Mouse (Mus musculus): ENCODE data around the gene Bik. TPM values are rescaled to one million over a fixed set of nuclear protein-coding genes. Genes with fewer than 3 reads are reported as not detected.

Gene Bik
- polyA plus RNA-seq, 1 experiment from 2014 or later, result 3.2 TPM

DNA sequence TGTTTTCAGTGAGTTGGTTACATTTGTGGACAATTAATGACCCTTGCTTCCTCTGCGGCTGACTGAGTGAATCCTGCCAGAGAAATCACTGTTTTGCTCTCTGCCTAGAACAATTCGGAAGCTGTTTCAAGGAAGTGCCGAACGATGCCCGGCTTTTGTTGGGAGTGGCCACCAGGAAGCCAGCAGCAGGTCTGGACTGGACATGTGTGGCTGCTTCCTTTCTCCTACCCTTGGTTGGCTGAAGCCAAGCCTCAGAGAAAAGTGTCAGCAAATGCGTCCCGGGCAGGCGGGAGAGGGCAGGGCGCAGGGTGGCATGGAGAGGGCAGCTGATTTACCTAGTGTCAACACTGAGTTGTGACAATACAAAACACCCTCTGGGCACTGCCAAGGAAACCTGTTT lies 3.6 kb downstream of the Bik start:
- DNase-seq (ENCODE audit: low spot score) (no peak), ATAC-seq (ENCODE audit: insufficient number of reproducible peaks, low FRiP score, low TSS enrichment, low read depth) (no peak)
- Histone ChIP-seq H3K9me3 (ENCODE audit: control insufficient read depth, low read length) (no peaks in the 10 kb centered on the region), H3K4me2 (ENCODE audit: low read depth, severe bottlenecking) (no peak overlapping the region), H3K9ac (ENCODE audit: low read length) (no peak overlapping the region), H3K36me3 (ENCODE audit: control insufficient read depth, insufficient read depth, low read length) (no peaks in the 10 kb centered on the region), H3K27ac (replicated peaks; ENCODE audit: low read depth, low read length) (no peak overlapping the region; the same call in 1 of the 2 replicates), H3K4me3 (ENCODE audit: low read depth, low read length) (no peak overlapping the region), H3K4me1 (ENCODE audit: control insufficient read depth, insufficient read depth, low read length) (peaks cover 3% of the 10 kb centered on the region; the same call in 1 of the 2 replicates), H3K27me3 (ENCODE audit: control insufficient read depth, insufficient read depth, low read length) (peaks cover 30% of the 10 kb centered on the region)
- WGBS, result 79% methylated on average over 9 of the region's 9 CpGs

DNA sequence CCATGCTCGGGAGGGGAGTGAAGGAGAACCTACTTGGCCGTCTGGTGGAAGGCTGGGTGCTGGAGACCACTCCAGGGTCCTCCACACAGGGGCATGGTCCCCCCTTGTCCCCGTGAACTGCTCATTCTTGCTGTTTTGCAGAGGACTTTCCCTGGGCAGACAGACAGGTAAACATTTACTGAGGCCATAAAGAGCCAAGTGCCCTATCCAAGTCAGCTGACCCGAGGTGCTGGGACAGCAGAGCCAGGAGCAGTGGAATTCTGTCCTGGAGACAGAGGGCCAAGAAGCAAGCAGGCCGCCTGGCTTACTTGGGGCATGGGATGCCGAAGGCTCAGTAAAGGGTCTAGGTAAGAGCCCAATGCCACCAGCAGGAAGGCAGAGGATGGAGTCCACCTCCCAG lies 4.0 kb downstream of the Bik start:
- Histone ChIP-seq H3K9ac (ENCODE audit: low read length) (no peak overlapping the region), H3K36me3 (ENCODE audit: control insufficient read depth, insufficient read depth, low read length) (no peaks in the 10 kb centered on the region), H3K9me3 (ENCODE audit: control insufficient read depth, low read length) (no peaks in the 10 kb centered on the region), H3K4me1 (ENCODE audit: control insufficient read depth, insufficient read depth, low read length) (peaks cover 3% of the 10 kb centered on the region; the same call in 1 of the 2 replicates), H3K27me3 (ENCODE audit: control insufficient read depth, insufficient read depth, low read length) (peaks cover 27% of the 10 kb centered on the region), H3K4me2 (ENCODE audit: low read depth, severe bottlenecking) (no peak overlapping the region), H3K4me3 (ENCODE audit: low read depth, low read length) (no peak overlapping the region), H3K27ac (replicated peaks; ENCODE audit: low read depth, low read length) (no peak overlapping the region; the same call in 1 of the 2 replicates)
- DNase-seq (ENCODE audit: low spot score), result no peak
- WGBS, result 65% methylated on average over 6 of the region's 6 CpGs
- ATAC-seq (ENCODE audit: insufficient number of reproducible peaks, low FRiP score, low TSS enrichment, low read depth), result no peak

DNA sequence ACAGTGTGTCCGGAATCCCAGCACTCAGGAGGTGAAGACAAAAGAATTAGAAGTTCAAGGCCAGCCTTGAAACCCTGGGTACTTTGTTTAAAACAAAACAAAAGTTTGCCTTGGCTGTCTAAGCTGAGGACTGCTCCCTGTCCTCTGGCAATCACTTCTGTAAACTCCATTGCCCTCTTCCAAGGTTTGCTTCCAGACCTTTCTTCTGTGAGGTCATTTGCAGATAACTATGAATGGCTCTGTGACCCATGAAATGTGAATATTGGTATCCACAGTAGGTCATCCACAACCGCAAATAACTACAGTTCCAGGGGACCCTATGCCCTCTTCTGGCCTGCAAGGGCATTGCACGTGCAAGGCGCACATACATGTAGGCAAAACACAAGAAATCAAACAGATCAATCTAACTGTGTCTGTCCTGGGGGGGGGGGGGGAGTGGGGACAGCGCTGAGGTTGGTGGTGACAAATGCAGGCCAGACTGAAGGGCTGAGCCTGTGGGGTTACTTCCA lies 5.4 kb downstream of the Bik start:
- DNase-seq (ENCODE audit: low spot score), result no peak
- Histone ChIP-seq H3K4me1 (ENCODE audit: control insufficient read depth, insufficient read depth, low read length) (no peaks in the 10 kb centered on the region; the same call in 1 of the 2 replicates), H3K9ac (ENCODE audit: low read length) (no peak overlapping the region), H3K4me2 (ENCODE audit: low read depth, severe bottlenecking) (no peak overlapping the region), H3K27me3 (ENCODE audit: control insufficient read depth, insufficient read depth, low read length) (peaks cover 15% of the 10 kb centered on the region), H3K36me3 (ENCODE audit: control insufficient read depth, insufficient read depth, low read length) (no peaks in the 10 kb centered on the region), H3K4me3 (ENCODE audit: low read depth, low read length) (no peak overlapping the region), H3K9me3 (ENCODE audit: control insufficient read depth, low read length) (no peaks in the 10 kb centered on the region), H3K27ac (replicated peaks; ENCODE audit: low read depth, low read length) (no peak overlapping the region)
- 88% methylated on average over 5 of the region's 5 CpGs for WGBS
- ATAC-seq (ENCODE audit: insufficient number of reproducible peaks, low FRiP score, low TSS enrichment, low read depth), result no peak

DNA sequence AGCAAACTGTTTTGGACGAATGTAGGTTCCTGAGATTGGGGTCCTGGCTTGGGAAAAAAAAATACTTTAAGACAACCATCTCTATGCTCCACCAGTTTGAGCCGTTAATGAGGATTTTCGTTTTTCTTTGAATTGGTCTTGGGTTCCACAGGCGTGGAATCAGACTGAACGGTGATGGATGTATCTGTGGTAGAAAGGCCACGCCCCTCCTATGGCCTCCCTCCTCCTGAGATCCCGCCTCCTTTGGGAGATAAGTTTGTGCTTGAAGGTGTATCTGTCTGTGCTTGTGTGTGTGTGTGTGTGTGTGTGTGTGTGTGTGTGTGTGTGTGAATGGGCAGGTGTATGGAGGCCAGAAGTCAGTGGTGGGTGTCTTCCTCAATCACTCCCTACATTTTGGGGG lies 5.9 kb downstream of the Bik start:
- no peaks in the 10 kb centered on the region for H3K36me3 ChIP-seq (ENCODE audit: control insufficient read depth, insufficient read depth, low read length)
- H3K4me3 ChIP-seq (ENCODE audit: low read depth, low read length), result no peak overlapping the region
- ATAC-seq (ENCODE audit: insufficient number of reproducible peaks, low FRiP score, low TSS enrichment, low read depth) (no peak), DNase-seq (ENCODE audit: low spot score) (no peak)
- no peaks in the 10 kb centered on the region for H3K4me1 ChIP-seq (ENCODE audit: control insufficient read depth, insufficient read depth, low read length)
- no peak overlapping the region for H3K27ac ChIP-seq (replicated peaks; ENCODE audit: low read depth, low read length)
- H3K9me3 ChIP-seq (ENCODE audit: control insufficient read depth, low read length), result no peaks in the 10 kb centered on the region
- 78% methylated on average over 7 of the region's 7 CpGs for WGBS
- peaks cover 9% of the 10 kb centered on the region for H3K27me3 ChIP-seq (ENCODE audit: control insufficient read depth, insufficient read depth, low read length)
- no peak overlapping the region for H3K4me2 ChIP-seq (ENCODE audit: low read depth, severe bottlenecking)
- no peak overlapping the region for H3K9ac ChIP-seq (ENCODE audit: low read length)

DNA sequence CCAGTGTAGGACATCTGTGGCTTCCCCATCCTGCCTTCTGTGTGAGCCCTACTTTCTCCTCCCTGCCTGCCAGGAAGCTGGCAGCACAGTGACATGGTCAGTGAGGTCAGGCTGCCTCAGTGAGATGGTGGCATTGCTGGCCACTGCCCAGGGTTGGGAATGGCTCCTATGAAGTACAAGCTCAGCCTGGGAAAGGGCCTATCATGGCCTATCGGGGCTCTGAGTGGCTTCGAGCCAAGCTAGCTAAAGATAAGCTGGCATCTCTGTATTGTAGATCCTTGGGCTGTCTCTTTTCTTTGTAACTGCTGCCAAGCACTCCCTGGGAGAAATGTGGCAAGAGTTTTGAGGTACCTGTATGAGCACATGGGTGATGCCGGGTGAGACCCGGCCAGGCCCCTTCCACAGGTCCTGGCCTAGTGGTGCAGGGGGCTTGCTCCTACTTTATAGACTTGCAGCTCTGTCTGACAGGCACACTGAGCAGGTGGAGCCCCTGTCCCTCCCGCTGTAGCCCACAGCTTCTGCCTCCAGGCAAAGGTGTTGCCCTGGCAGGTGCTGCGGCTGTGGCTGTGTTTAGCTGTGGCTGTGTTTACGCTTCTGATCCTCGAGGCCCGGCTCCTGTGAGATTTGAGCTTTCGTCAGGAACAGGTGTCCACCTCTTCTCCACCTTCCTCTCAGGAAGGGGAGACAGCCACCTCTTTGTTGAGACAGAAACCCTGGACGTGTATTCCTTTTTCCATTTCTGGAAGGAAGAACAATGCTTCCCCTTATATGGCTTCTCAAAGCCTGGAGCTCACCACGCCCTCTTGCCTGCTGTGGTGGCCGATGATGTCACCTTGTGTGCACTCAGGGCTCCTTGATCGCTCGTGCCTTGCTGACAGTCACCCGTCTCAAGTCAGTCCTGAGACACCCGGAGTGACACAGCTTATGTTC lies 8.6 kb downstream of the Bik start:
- Histone ChIP-seq H3K27me3 (ENCODE audit: control insufficient read depth, insufficient read depth, low read length) (no peaks in the 10 kb centered on the region), H3K27ac (replicated peaks; ENCODE audit: low read depth, low read length) (no peak overlapping the region), H3K4me2 (ENCODE audit: low read depth, severe bottlenecking) (no peak overlapping the region), H3K9ac (ENCODE audit: low read length) (no peak overlapping the region), H3K9me3 (ENCODE audit: control insufficient read depth, low read length) (no peaks in the 10 kb centered on the region), H3K4me1 (ENCODE audit: control insufficient read depth, insufficient read depth, low read length) (no peaks in the 10 kb centered on the region), H3K36me3 (ENCODE audit: control insufficient read depth, insufficient read depth, low read length) (no peaks in the 10 kb centered on the region), H3K4me3 (ENCODE audit: low read depth, low read length) (no peak overlapping the region)
- no peak for ATAC-seq (ENCODE audit: insufficient number of reproducible peaks, low FRiP score, low TSS enrichment, low read depth)
- DNase-seq (ENCODE audit: low spot score), result no peak
- WGBS, result 81% methylated on average over 17 of the region's 17 CpGs

DNA sequence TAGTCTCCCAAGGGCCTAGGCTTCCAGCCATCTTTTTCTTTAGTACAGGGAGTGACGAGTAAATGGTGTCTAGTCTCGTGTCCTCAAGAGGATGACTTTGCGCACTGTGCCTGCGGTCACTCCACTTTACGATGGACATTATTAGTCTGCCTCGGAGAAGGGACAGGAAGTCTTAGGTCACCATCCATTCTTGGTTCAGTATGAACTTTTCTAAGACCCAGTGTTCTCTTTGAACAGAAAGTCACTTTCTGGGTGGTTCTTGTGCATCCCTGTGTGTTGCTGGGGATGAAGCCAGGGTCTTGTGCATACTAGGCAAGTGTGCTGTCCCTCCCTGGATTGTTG lies 9.2 kb downstream of the Bik start:
- H3K36me3 ChIP-seq (ENCODE audit: control insufficient read depth, insufficient read depth, low read length), result no peaks in the 10 kb centered on the region
- DNase-seq (ENCODE audit: low spot score), result no peak
- no peak overlapping the region for H3K4me3 ChIP-seq (ENCODE audit: low read depth, low read length)
- H3K4me2 ChIP-seq (ENCODE audit: low read depth, severe bottlenecking), result no peak overlapping the region
- no peak for ATAC-seq (ENCODE audit: insufficient number of reproducible peaks, low FRiP score, low TSS enrichment, low read depth)
- no peak overlapping the region for H3K9ac ChIP-seq (ENCODE audit: low read length)
- 86% methylated on average over 6 of the region's 6 CpGs for WGBS
- H3K27me3 ChIP-seq (ENCODE audit: control insufficient read depth, insufficient read depth, low read length), result no peaks in the 10 kb centered on the region
- H3K9me3 ChIP-seq (ENCODE audit: control insufficient read depth, low read length), result no peaks in the 10 kb centered on the region
- no peak overlapping the region for H3K27ac ChIP-seq (replicated peaks; ENCODE audit: low read depth, low read length)
- no peaks in the 10 kb centered on the region for H3K4me1 ChIP-seq (ENCODE audit: control insufficient read depth, insufficient read depth, low read length)

DNA sequence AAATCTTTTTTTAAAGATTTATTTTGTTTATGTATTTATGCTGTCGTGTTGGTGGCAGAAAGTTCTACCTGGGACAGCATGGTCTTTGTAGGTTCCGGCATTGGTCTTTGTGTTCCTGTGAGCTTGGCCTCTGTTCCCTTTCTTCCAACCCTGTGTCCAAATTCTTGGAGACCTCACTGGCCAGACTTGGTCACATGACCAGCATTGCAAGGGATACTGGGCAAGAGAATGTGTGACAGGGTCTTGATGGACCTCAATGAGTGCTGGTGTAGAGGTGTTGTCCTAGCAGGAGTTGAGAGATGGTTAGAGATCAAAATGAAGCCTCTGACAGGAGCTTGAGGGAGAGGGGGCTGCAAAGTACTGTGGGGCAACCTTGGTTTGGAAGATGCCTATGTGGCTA lies 12.2 kb downstream of the Bik start:
- no peak overlapping the region for H3K4me2 ChIP-seq (ENCODE audit: low read depth, severe bottlenecking)
- WGBS, result 92% methylated on average over 2 of the region's 2 CpGs
- H3K27me3 ChIP-seq (ENCODE audit: control insufficient read depth, insufficient read depth, low read length), result no peaks in the 10 kb centered on the region
- ATAC-seq (ENCODE audit: insufficient number of reproducible peaks, low FRiP score, low TSS enrichment, low read depth) (no peak), DNase-seq (ENCODE audit: low spot score) (no peak)
- H3K4me1 ChIP-seq (ENCODE audit: control insufficient read depth, insufficient read depth, low read length), result no peaks in the 10 kb centered on the region
- no peaks in the 10 kb centered on the region for H3K9me3 ChIP-seq (ENCODE audit: control insufficient read depth, low read length)
- no peak overlapping the region for H3K9ac ChIP-seq (ENCODE audit: low read length)
- H3K27ac ChIP-seq (replicated peaks; ENCODE audit: low read depth, low read length), result no peak overlapping the region
- H3K4me3 ChIP-seq (ENCODE audit: low read depth, low read length), result no peak overlapping the region
- H3K36me3 ChIP-seq (ENCODE audit: control insufficient read depth, insufficient read depth, low read length), result no peaks in the 10 kb centered on the region

DNA sequence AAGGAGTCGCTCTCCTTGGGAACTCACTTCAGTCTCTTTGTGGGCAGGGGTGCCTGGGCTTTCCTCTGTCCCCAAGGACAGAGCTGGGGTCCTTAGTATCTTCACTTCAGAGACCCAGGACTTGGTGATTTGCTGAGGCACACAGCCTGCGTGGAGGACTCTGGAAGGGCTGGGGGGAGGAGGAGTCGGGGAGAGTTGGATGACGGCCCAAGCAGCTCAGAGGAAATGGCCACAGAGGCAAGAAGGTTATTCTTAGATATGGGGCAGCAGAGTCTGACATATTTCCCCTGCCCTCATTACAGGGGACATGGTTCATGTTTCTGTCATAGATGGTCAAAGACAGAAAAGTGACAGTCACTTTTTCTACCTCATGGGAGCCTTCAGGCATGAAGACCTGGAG lies 13.2 kb downstream of the Bik start:
- H3K27me3 ChIP-seq (ENCODE audit: control insufficient read depth, insufficient read depth, low read length), result no peaks in the 10 kb centered on the region

More for the DNA sequence above, 13.2 kb downstream of the Bik start:
- H3K9me3 ChIP-seq (ENCODE audit: control insufficient read depth, low read length), result no peaks in the 10 kb centered on the region
- no peak overlapping the region for H3K4me2 ChIP-seq (ENCODE audit: low read depth, severe bottlenecking)
- WGBS, result 76% methylated on average over 4 of the region's 4 CpGs
- ATAC-seq (ENCODE audit: insufficient number of reproducible peaks, low FRiP score, low TSS enrichment, low read depth), result no peak
- no peak for DNase-seq (ENCODE audit: low spot score)
- H3K27ac ChIP-seq (replicated peaks; ENCODE audit: low read depth, low read length), result no peak overlapping the region
- no peaks in the 10 kb centered on the region for H3K4me1 ChIP-seq (ENCODE audit: control insufficient read depth, insufficient read depth, low read length)
- no peaks in the 10 kb centered on the region for H3K36me3 ChIP-seq (ENCODE audit: control insufficient read depth, insufficient read depth, low read length)
- no peak overlapping the region for H3K4me3 ChIP-seq (ENCODE audit: low read depth, low read length)
- no peak overlapping the region for H3K9ac ChIP-seq (ENCODE audit: low read length)
